Mouse (Mus musculus) intestine, embryonic 15.5 days (tissue): ENCODE results near the gene Mad2l2. TPM values are rescaled to one million over a fixed set of nuclear protein-coding genes. Genes with fewer than 3 reads are reported as not detected.
"Not testable (repeated sequence)": the region's sequence is repeated elsewhere in the genome, so short reads cannot be mapped to it uniquely, and the experiment has no call there.

ENCODE experiments used
- ATAC-seq: fragments of 200-750 bp; cut with Nextera tagmentation; 2 replicates; pipeline ENCODE4 v1.8.0; 2017; ENCODE audit warnings: moderate TSS enrichment, moderate library complexity
- H3K27ac ChIP-seq: fragments of 300-500 bp; sonication (generic); 2 replicates; pipeline ENCODE4 v1.5.1; 2015; ENCODE audit warnings: mild to moderate bottlenecking, inconsistent platforms
- H3K27me3 ChIP-seq: fragments of 300-500 bp; sonication (generic); replicated peaks from 2 replicates; pipeline ENCODE4 v1.6.1; 2015; ENCODE audit warnings: inconsistent platforms
- H3K36me3 ChIP-seq: fragments of 300-500 bp; sonication (generic); 2 replicates; pipeline ENCODE4 v1.6.1; 2015; ENCODE audit warnings: inconsistent platforms
- H3K4me1 ChIP-seq: fragments of 300-500 bp; sonication (generic); replicated peaks from 2 replicates; pipeline ENCODE4 v1.6.1; 2015; ENCODE audit warnings: inconsistent platforms
- H3K4me2 ChIP-seq: fragments of 300-500 bp; sonication (generic); replicated peaks from 2 replicates; pipeline ENCODE4 v1.6.1; 2015; ENCODE audit warnings: mild to moderate bottlenecking, inconsistent platforms
- H3K4me3 ChIP-seq: fragments of 300-500 bp; sonication (generic); replicated peaks from 2 replicates; pipeline ENCODE4 v1.5.1; 2015; ENCODE audit warnings: inconsistent platforms
- H3K9ac ChIP-seq: fragments of 300-500 bp; sonication (generic); 2 replicates; pipeline ENCODE4 v1.6.1; 2015; ENCODE audit warnings: inconsistent platforms
- H3K9me3 ChIP-seq: fragments of 300-500 bp; sonication (generic); 2 replicates; pipeline ENCODE4 v1.6.1; 2016; ENCODE audit warnings: inconsistent platforms
- WGBS: fragments of 180-500 bp; shearing (Covaris S2); methylation state at CpG from one replicate; pipeline ENCODE4 v1.1.7; 2015; 5-methylcytosine and 5-hydroxymethylcytosine counted together
- polyA plus RNA-seq: library from polyadenylated mRNA; unstranded; fragments of >200 nt; fragmentation: Nextera tagmentation; extraction: Ambion mirVana; gene quantifications from 2 replicates; pipeline ENCODE4 v1.2.1, GENCODE M21; 2015

The Mad2l2 gene
- polyA plus RNA-seq, 1 experiment from 2014 or later, result 32.9 TPM

GRCm38 (mm10) chr4:148114758-148115391 lies 15.3 kb upstream of the Mad2l2 start:
- Histone ChIP-seq H3K9ac (0 out of 2 replicates have a peak overlapping the region, but pooled peaks have one; percentile 26), H3K36me3 (no peaks in the 10 kb centered on the region), H3K4me2 (peak overlapping the region; percentile 41; the same call in 1 of the 2 replicates), H3K27me3 (no peaks in the 10 kb centered on the region; the same call in 1 of the 2 replicates), H3K9me3 (no peaks in the 10 kb centered on the region), H3K27ac (no peak overlapping the region), H3K4me3 (no peak overlapping the region; the same call in 1 of the 2 replicates), H3K4me1 (peaks cover 7% of the 10 kb centered on the region)
- 4% methylated on average over 15 of the region's 15 CpGs for WGBS
- peak; percentile 82 for ATAC-seq

DNA sequence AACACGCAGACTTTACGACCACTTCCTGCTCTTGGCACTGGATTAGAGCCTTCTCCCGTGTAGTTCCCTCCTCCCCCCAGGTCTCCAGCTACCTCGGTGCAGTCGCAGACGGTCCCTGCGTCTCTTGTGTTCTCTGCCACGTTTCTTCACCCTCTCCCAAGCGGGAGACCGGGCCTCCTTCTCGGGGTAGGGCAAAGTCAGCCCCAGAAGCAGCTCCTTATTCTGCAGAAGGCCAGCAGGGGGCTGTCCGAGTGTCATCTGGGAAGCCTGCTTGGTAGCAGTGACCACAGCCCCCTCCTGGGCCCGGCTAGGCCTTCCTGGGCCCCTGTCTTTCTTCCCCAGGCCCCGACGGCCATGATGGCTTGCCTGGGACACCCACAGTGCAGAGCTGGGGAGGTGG lies 14.7 kb upstream of the Mad2l2 start:
- Histone ChIP-seq H3K9me3 (no peaks in the 10 kb centered on the region), H3K4me3 (no peak overlapping the region; the same call in 1 of the 2 replicates), H3K27me3 (no peaks in the 10 kb centered on the region; the same call in 1 of the 2 replicates), H3K4me2 (peak overlapping the region; percentile 41), H3K27ac (no peak overlapping the region), H3K9ac (0 out of 2 replicates have a peak overlapping the region, but pooled peaks have one; percentile 26), H3K4me1 (peaks cover 7% of the 10 kb centered on the region), H3K36me3 (no peaks in the 10 kb centered on the region)
- 3% methylated on average over 15 of the region's 15 CpGs for WGBS
- peak; percentile 46 for ATAC-seq

GRCm38 (mm10) chr4:148116657-148117056 lies 13.5 kb upstream of the Mad2l2 start:
- Histone ChIP-seq H3K27ac (no peak overlapping the region), H3K4me2 (no peak overlapping the region), H3K4me3 (no peak overlapping the region), H3K27me3 (no peaks in the 10 kb centered on the region; the same call in 1 of the 2 replicates), H3K9ac (no peak overlapping the region), H3K36me3 (no peaks in the 10 kb centered on the region), H3K9me3 (no peaks in the 10 kb centered on the region), H3K4me1 (peaks cover 7% of the 10 kb centered on the region)
- 73% methylated on average over 4 of the region's 4 CpGs for WGBS
- ATAC-seq, result no peak

DNA sequence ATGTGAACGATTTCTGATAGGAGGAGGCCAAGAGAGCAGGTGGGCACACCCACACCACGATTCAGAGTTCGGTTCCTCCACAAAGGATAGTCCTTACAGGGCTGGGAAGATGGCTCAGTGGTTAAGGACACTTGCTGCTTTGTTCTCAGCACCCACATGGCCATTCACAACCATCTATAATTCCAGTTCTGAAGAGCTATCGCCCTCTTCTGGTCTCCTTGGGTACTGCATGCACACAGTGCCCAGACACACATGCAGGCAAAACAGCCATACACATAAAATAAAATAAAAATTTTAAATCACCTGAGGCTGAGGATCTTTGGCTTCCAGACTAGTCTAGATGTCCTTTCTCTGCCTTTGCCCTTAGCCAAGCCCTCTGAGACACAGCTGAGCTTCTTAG lies 12.8 kb upstream of the Mad2l2 start:
- 73% methylated on average over 4 of the region's 4 CpGs for WGBS
- no peaks in the 10 kb centered on the region for H3K36me3 ChIP-seq
- H3K9ac ChIP-seq, result no peak overlapping the region
- H3K27ac ChIP-seq, result no peak overlapping the region
- H3K4me2 ChIP-seq, result no peak overlapping the region
- no peak for ATAC-seq
- H3K4me1 ChIP-seq, result peaks cover 7% of the 10 kb centered on the region
- H3K9me3 ChIP-seq, result no peaks in the 10 kb centered on the region
- no peaks in the 10 kb centered on the region; the same call in 1 of the 2 replicates for H3K27me3 ChIP-seq
- no peak overlapping the region for H3K4me3 ChIP-seq

DNA sequence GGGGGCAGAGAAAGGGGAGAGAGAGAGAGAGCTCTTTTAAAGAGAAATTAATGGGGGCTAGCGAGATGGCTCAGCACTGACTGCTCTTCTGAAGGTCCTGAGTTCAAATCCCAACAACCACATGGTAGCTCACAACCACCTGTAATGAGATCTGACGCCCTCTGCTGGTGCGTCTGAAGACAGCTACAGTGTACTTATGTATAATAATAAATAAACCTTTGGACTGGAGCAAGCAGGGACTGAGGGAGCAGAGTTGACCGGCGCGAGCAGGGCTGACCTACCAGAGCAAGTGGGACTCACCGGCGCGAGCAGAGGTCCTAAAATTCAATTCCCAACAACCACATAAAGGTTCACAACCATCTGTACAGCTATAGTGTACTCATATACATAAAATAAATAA lies 10.6 kb upstream of the Mad2l2 start:
- 81% methylated on average over 9 of the region's 9 CpGs for WGBS
- H3K36me3 ChIP-seq, H3K27me3 ChIP-seq, H3K4me2 ChIP-seq, H3K4me3 ChIP-seq, H3K4me1 ChIP-seq, ATAC-seq, H3K27ac ChIP-seq, H3K9me3 ChIP-seq, H3K9ac ChIP-seq: not testable (repeated sequence)

GRCm38 (mm10) chr4:148120555-148120954 lies 9.6 kb upstream of the Mad2l2 start:
- Histone ChIP-seq H3K9ac (no peak overlapping the region), H3K4me2 (no peak overlapping the region), H3K27me3 (no peaks in the 10 kb centered on the region), H3K9me3 (no peaks in the 10 kb centered on the region), H3K27ac (no peak overlapping the region), H3K4me1 (peaks cover 2% of the 10 kb centered on the region), H3K36me3 (no peaks in the 10 kb centered on the region), H3K4me3 (no peak overlapping the region)
- WGBS, result 76% methylated on average over 9 of the region's 9 CpGs
- no peak for ATAC-seq

DNA sequence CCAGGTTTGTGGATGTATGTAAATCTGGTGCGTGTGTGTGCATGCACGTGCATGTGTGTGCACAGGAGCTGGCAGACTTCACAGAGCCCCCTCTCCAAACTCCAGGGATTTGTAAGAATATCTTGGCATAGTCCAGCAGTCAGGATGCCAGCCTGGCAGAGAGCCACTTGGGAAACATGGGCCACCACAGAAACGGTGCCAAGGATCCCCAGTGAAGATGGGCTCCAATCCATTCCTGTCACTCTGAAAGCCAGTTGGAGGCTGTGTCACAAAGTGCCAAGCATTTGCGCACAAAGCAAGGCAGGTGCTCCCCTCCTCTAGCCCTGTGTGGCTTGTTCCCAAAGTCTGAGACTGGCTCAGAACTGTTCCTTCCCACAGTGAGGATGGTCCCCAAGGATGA lies 8.8 kb upstream of the Mad2l2 start:
- H3K4me2 ChIP-seq, result no peak overlapping the region
- H3K9me3 ChIP-seq, result no peaks in the 10 kb centered on the region
- WGBS, result 82% methylated on average over 4 of the region's 4 CpGs
- no peak for ATAC-seq
- no peak overlapping the region for H3K9ac ChIP-seq
- H3K27me3 ChIP-seq, result no peaks in the 10 kb centered on the region
- H3K27ac ChIP-seq, result no peak overlapping the region
- H3K36me3 ChIP-seq, result no peaks in the 10 kb centered on the region
- H3K4me1 ChIP-seq, result no peaks in the 10 kb centered on the region
- H3K4me3 ChIP-seq, result no peak overlapping the region

DNA sequence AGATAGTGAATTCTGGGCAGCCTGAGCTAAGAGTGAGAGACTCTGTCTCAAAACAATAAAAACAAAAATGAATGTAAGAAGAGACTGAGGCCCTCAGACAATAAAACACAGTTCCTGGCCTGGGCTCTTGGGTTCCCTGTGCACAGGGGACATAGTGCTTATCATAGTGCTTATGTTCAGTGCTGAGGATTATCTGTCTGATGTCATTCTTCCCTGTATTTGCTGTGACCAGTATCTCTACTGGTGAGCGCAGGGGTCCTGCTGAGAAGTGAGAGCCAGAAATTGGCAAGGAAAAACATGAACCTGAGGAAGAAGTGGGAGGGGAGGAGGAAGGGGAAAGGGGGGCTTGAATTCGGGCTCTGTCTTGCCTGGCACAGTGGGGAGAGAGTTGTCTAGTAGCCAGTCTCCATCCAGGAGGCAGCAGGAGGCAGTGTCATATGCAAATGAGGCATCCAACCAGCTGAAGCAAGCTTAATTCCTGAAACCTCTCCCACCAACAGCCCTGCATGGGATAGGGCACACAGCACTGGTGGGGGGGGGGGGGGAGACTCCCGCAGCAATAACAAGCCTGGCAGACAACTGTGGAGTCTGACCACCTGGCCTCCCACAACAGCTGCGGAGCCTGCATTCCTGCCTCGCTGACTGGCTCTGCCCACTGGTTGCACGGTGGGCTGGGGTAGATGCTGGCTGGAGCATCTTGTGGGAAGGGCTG lies 8.0 kb upstream of the Mad2l2 start:
- Histone ChIP-seq H3K27me3 (no peaks in the 10 kb centered on the region), H3K4me2 (no peak overlapping the region), H3K4me3 (no peak overlapping the region), H3K9me3 (no peaks in the 10 kb centered on the region), H3K9ac (no peak overlapping the region), H3K4me1 (no peaks in the 10 kb centered on the region), H3K36me3 (no peaks in the 10 kb centered on the region), H3K27ac (no peak overlapping the region)
- 28% methylated on average over 6 of the region's 6 CpGs for WGBS
- 0 out of 2 replicates have a peak, but pooled peaks have one; percentile 15 for ATAC-seq

- Histone ChIP-seq H3K27ac (no peak overlapping the region), H3K4me1 (no peaks in the 10 kb centered on the region), H3K9me3 (no peaks in the 10 kb centered on the region), H3K4me3 (no peak overlapping the region), H3K9ac (no peak overlapping the region), H3K4me2 (no peak overlapping the region), H3K36me3 (no peaks in the 10 kb centered on the region), H3K27me3 (peaks cover 2% of the 10 kb centered on the region)
- no peak for ATAC-seq
- WGBS, result 62% methylated on average over 3 of the region's 3 CpGs
Measured at GRCm38 (mm10) chr4:148122694-148123066, 7.5 kb upstream of the Mad2l2 start.

- Histone ChIP-seq H3K4me2 (no peak overlapping the region), H3K27me3 (peaks cover 47% of the 10 kb centered on the region), H3K4me3 (no peak overlapping the region), H3K9me3 (no peaks in the 10 kb centered on the region), H3K9ac (no peak overlapping the region), H3K36me3 (no peaks in the 10 kb centered on the region), H3K4me1 (peaks cover 12% of the 10 kb centered on the region), H3K27ac (no peak overlapping the region)
- 54% methylated on average over 1 of the region's 1 CpGs for WGBS
- no peak for ATAC-seq
Measured at GRCm38 (mm10) chr4:148128241-148128640, 1.9 kb upstream of the Mad2l2 start.

GRCm38 (mm10) chr4:148128672-148129071 lies 1.5 kb upstream of the Mad2l2 start:
- H3K9ac ChIP-seq, result no peak overlapping the region
- peaks cover 47% of the 10 kb centered on the region for H3K27me3 ChIP-seq
- 64% methylated on average over 2 of the region's 2 CpGs for WGBS

DNA sequence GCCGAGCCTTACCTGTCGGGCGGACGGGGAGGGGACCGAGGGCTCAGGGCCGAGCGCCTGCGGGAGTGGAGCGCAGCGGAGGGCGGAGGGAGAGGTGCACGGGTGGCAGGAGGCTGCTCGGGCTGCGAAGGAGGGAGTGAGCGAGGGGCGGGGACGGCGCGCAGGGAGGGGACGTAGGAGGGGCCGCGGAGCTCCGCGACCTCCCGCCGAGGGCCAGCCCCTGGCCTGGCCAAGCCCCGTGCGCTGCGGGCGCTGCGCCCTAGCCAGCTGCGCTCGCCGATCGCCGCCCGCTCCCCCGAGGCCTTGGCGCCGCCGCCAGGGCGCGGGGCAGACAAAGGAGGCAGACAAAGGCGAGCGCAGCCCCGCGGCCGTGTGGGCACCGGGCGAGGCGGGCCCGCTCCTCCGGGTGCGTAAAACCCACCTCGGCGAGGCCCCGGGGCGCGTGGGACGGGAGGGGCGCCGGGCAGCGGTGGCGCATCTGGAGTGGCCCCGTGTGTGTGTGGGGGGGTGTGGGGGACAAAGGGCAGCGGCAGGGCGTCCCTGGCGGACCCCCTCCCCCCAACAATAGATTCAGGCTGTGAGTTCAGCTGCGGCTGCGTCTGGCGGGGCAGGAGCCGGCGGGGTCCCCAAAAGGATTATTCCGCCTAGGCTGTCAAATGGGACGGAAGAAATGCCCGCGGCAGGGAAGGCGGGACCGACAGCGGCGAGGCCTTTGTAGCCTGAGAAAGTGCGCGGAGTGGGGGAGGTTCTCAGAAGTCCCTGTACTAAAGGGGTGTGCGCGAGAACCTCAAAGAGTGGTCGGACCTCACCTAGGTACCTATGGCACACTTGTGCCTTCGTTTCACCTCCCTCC lies 603 bp downstream of the Mad2l2 start, which contains the start of gene Draxin:
Gene Draxin (minus strand): TSS at position 138 of the 853 bp plus-strand sequence.
- WGBS, result under 1% methylated on average over 77 of the region's 87 CpGs
- Histone ChIP-seq H3K9me3 (no peaks in the 10 kb centered on the region), H3K27ac (peak within 1 kb of the TSS; percentile 44; the same call in 1 of the 2 replicates), H3K36me3 (no peaks in the 10 kb centered on the region), H3K9ac (peak within 1 kb of the TSS; percentile 34), H3K4me3 (peak within 1 kb of the TSS; percentile 60), H3K4me1 (peaks cover 12% of the 10 kb centered on the region), H3K4me2 (peak within 1 kb of the TSS; percentile 97), H3K27me3 (peaks cover 47% of the 10 kb centered on the region)
- peak; percentile 91 for ATAC-seq

More at GRCm38 (mm10) chr4:148128672-148129071, 1.5 kb upstream of the Mad2l2 start:
- ATAC-seq, result no peak
- no peak overlapping the region for H3K27ac ChIP-seq
- no peak overlapping the region for H3K4me3 ChIP-seq
- H3K9me3 ChIP-seq, result no peaks in the 10 kb centered on the region
- H3K36me3 ChIP-seq, result no peaks in the 10 kb centered on the region
- peaks cover 12% of the 10 kb centered on the region for H3K4me1 ChIP-seq
- no peak overlapping the region for H3K4me2 ChIP-seq
